Mouse (Mus musculus): Measurements from ENCODE around the gene Grhl1. TPM values are rescaled to one million over a fixed set of nuclear protein-coding genes. Genes with fewer than 3 reads are reported as not detected.

Grhl1 gene
- total RNA-seq, 2 experiments from 2014 or later, result 0.17 to 0.59 TPM

GRCm38 (mm10) chr12:24656436-24656835 is 84.4 kb downstream of the Grhl1 start:
- no peak for DNase-seq
- H3K4me3 ChIP-seq, result 0 out of 2 replicates have a peak overlapping the region, but pooled peaks have one; percentile 15
- no peak for TF ChIP-seq CTCF (IDR thresholded peaks at IDR 0.05)
- H3K27ac ChIP-seq, result no peak overlapping the region
- intact Hi-C loops (cut with DNase I), result no loop called here

- no peak for DNase-seq
- no peak for TF ChIP-seq CTCF (IDR thresholded peaks at IDR 0.05)
- intact Hi-C loops (cut with DNase I), result no loop called here
- no peak overlapping the region for H3K4me3 ChIP-seq
- H3K27ac ChIP-seq, result no peak overlapping the region
Measured at GRCm38 (mm10) chr12:24658998-24659397, 86.9 kb downstream of the Grhl1 start.

- no peak for DNase-seq
- no peak overlapping the region for H3K27ac ChIP-seq
- no peak for TF ChIP-seq CTCF (IDR thresholded peaks at IDR 0.05)
- intact Hi-C loops (cut with DNase I), result no loop called here
- H3K4me3 ChIP-seq, result no peak overlapping the region
Measured at GRCm38 (mm10) chr12:24659923-24660322, 87.8 kb downstream of the Grhl1 start.

DNA sequence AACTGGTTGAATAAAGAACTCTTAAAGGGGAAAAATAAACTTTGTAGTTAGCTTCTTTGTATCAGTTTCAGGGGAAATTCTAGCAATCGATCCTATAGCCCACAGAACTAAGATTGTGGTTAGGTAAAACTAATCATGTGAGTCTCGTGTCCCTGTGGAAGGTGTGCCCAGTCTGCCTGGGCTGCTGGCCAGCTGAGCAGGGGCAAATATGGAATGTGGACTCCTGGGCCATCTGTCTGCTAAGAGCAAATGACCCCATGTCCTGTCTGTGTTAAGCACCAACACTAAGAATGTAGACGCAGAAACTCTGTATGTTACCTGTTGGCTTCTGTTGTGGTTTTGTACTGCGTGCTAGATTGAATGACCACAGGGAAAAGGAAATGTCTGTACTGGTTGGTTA is 89.0 kb downstream of the Grhl1 start:
- H3K27ac ChIP-seq, result no peak overlapping the region
- intact Hi-C loops (cut with DNase I), result no loop called here
- no peak overlapping the region for H3K4me3 ChIP-seq
- no peak for TF ChIP-seq CTCF (IDR thresholded peaks at IDR 0.05)
- DNase-seq, result no peak

GRCm38 (mm10) chr12:24662131-24662530 is 90.0 kb downstream of the Grhl1 start:
- DNase-seq, result no peak
- Histone ChIP-seq H3K27ac (no peak overlapping the region), H3K4me3 (no peak overlapping the region)
- TF ChIP-seq CTCF (IDR thresholded peaks at IDR 0.05), result no peak
- intact Hi-C loops (cut with DNase I), result no loop called here

Other genes with a start within 250 kb of the Grhl1 start
- 1 to 10 TPM; 7.2 to 8.9 TPM for gene Taf1b, start 73.9 kb upstream of the Grhl1 start, total RNA-seq (2021)
- 1 to 10 TPM; 4.1 to 7.9 TPM for gene Klf11, start 79.0 kb downstream of the Grhl1 start, total RNA-seq (2021)
- gene Cys1, start 109.5 kb downstream of the Grhl1 start, total RNA-seq (2021), result 1 to 10 TPM; 1.8 to 2.7 TPM
- 1 to 10 TPM in 1 of 2 experiments, under 1 TPM in 1; 0.89 to 1.1 TPM for gene Rrm2, start 136.0 kb downstream of the Grhl1 start, total RNA-seq (2021)

All from gastrocnemius, adult 2 months (tissue).